Mouse (Mus musculus) cerebellum, postnatal 25 days (tissue): ENCODE measurements around the gene Olfr1340.

Source experiments
- DNase-seq, 2 experiments: peaks; one replicate each; pipeline ENCODE4 v3.0.0; 2021; ENCODE audit warnings: mixed read lengths in 2 of 2

Gene Olfr1340

GRCm38 (mm10) chr4:118719838-118720237 is at the start of gene Olfr1340:
Gene Olfr1340, plus strand, starts transcription at chr4:118720138.
- no peak for DNase-seq

- DNase-seq, result no peak
These were observed 32.9 kb upstream of the Olfr1340 start for GRCm38 (mm10) chr4:118687086-118687485.

GRCm38 (mm10) chr4:118692412-118692973 is 27.4 kb upstream of the Olfr1340 start, which contains the start of gene Olfr1342:
Gene Olfr1342, minus strand, starts transcription at chr4:118692756.
- DNase-seq, result no peak

- no peak for DNase-seq
These were observed 26.1 kb upstream of the Olfr1340 start for GRCm38 (mm10) chr4:118693812-118694211.

- no peak for DNase-seq
These were observed 16.7 kb upstream of the Olfr1340 start, which contains the start of gene Olfr1341 for GRCm38 (mm10) chr4:118703223-118703622. Gene Olfr1341, plus strand, starts transcription at chr4:118703523.

- DNase-seq, result no peak
These were observed 11.9 kb upstream of the Olfr1340 start for GRCm38 (mm10) chr4:118708086-118708485.

- DNase-seq, result no peak
These were observed 8.3 kb upstream of the Olfr1340 start for GRCm38 (mm10) chr4:118711656-118712055.

- no peak for DNase-seq
These were observed 2.0 kb downstream of the Olfr1340 start for GRCm38 (mm10) chr4:118721742-118722483.

GRCm38 (mm10) chr4:118731875-118732274 is 11.9 kb downstream of the Olfr1340 start, which contains the start of gene Olfr1339:
Gene Olfr1339, plus strand, starts transcription at chr4:118732175.
- no peak for DNase-seq

GRCm38 (mm10) chr4:118739574-118739973 is 19.6 kb downstream of the Olfr1340 start:
- DNase-seq, result no peak

- no peak for DNase-seq
These were observed 21.2 kb downstream of the Olfr1340 start for GRCm38 (mm10) chr4:118740988-118741698.

GRCm38 (mm10) chr4:118741881-118742280 is 21.9 kb downstream of the Olfr1340 start:
- peak; percentile 19 to 44 for DNase-seq

- no peak for DNase-seq
These were observed 38.7 kb downstream of the Olfr1340 start, which contains the start of gene Olfr1338 for GRCm38 (mm10) chr4:118758637-118759036. Gene Olfr1338, minus strand, starts transcription at chr4:118758737.
